In the genomic region with DNA sequence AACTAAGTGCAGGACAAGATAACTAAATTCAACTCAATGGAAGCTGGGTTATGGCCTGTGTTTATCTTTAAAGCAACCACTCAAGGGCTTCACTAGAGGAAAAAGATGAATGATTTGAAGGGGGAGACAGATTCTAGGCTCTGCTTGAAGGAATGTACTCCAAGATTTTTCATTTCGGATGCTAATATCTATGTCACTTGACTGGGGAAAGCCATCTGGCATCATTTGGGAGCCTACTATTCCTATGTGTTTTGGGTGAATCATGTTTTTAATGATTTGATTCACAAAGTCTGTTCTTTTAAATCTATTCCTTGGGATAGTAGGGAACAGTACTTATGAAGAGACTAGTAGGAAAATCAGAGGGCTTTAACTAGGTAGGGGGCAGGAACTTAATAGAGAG, we compare ENCODE assay signal across 28 mouse cellular contexts.
DNase-seq lines count a peak whose midpoint lies in the region; ATAC-seq and TF ChIP-seq lines count a peak whose summit lies in the region.
"Had no signal": no experiment of that assay in that cellular context is flagged by ENCODE, and none has a peak within 500 bp of the region (broad histone marks: within the 10 kb centered on the region; RNA-seq: fewer than 3 reads in every experiment).

No protein-coding gene starts in this region.

- no peaks in the 10 kb centered on the region for H3K9me3 ChIP-seq in forebrain, postnatal 0 days (ENCODE audit: low read length)
- no peaks in the 10 kb centered on the region for H3K9me3 ChIP-seq in forebrain, embryonic 13.5 days (replicated peaks)
- H3K9me3 ChIP-seq in midbrain, embryonic 14.5 days (ENCODE audit: control insufficient read depth, low read length): no peaks in the 10 kb centered on the region
- H3K9me3 ChIP-seq: embryonic facial prominence, embryonic 10.5 days; embryonic facial prominence, embryonic 13.5 days; heart, embryonic 10.5 days; heart, embryonic 13.5 days had no signal

- no peak overlapping the region for H3K4me3 ChIP-seq in forebrain, postnatal 0 days (ENCODE audit: low read depth, low read length)
- no peak overlapping the region for H3K4me3 ChIP-seq in forebrain, embryonic 13.5 days
- no peak overlapping the region for H3K4me3 ChIP-seq in midbrain, embryonic 14.5 days (replicated peaks; ENCODE audit: low read depth, low read length)
- H3K4me3 ChIP-seq: embryonic facial prominence, embryonic 10.5 days; embryonic facial prominence, embryonic 13.5 days; erythroblast, embryonic 14.5 days; heart, adult 2 months; heart, embryonic 10.5 days; heart, embryonic 13.5 days had no signal

- no peak overlapping the region for H3K9ac ChIP-seq in forebrain, postnatal 0 days
- no peak overlapping the region for H3K9ac ChIP-seq in forebrain, embryonic 13.5 days
- H3K9ac ChIP-seq in midbrain, embryonic 14.5 days (replicated peaks; ENCODE audit: low read length): no peak overlapping the region
- H3K9ac ChIP-seq: embryonic facial prominence, embryonic 13.5 days; heart, embryonic 13.5 days; hindbrain, embryonic 14.5 days had no signal

- peak; percentile 36; the same call in 1 of the 2 replicates for ATAC-seq in forebrain, postnatal 0 days
- ATAC-seq in forebrain, embryonic 13.5 days: no peak; the same call in 1 of the 2 replicates
- ATAC-seq in midbrain, embryonic 14.5 days (ENCODE audit: low FRiP score, low TSS enrichment): no peak
- ATAC-seq: CD4-positive, CD25-positive, alpha-beta regulatory T cell, adult 4 months; hindbrain, postnatal 0 days; inflammation-experienced regulatory T-cells, adult 6 months; intestine, embryonic 16.5 days had no signal

- no peak for TF ChIP-seq CTCF in forebrain, postnatal 0 days (IDR thresholded peaks at IDR 0.05; ENCODE audit: low read depth)

- WGBS in forebrain, postnatal 0 days: 60% methylated on average over 1 of the region's 1 CpGs
- 83% methylated on average over 1 of the region's 1 CpGs for WGBS in forebrain, embryonic 13.5 days
- WGBS in midbrain, embryonic 14.5 days: 95% methylated on average over 1 of the region's 1 CpGs

- no peaks in the 10 kb centered on the region for H3K27me3 ChIP-seq in forebrain, postnatal 0 days (ENCODE audit: insufficient read depth, low read length)
- H3K27me3 ChIP-seq in forebrain, embryonic 13.5 days: no peaks in the 10 kb centered on the region
- H3K27me3 ChIP-seq in midbrain, embryonic 14.5 days (ENCODE audit: control insufficient read depth, insufficient read depth, low read length): no peaks in the 10 kb centered on the region
- H3K27me3 ChIP-seq: embryonic facial prominence, embryonic 13.5 days; heart, embryonic 13.5 days had no signal

- no peaks in the 10 kb centered on the region for H3K36me3 ChIP-seq in forebrain, postnatal 0 days (ENCODE audit: insufficient read depth)
- no peaks in the 10 kb centered on the region for H3K36me3 ChIP-seq in forebrain, embryonic 13.5 days (ENCODE audit: poor library complexity, severe bottlenecking)
- no peaks in the 10 kb centered on the region for H3K36me3 ChIP-seq in midbrain, embryonic 14.5 days (ENCODE audit: control insufficient read depth, insufficient read depth, low read length)
- H3K36me3 ChIP-seq: embryonic facial prominence, embryonic 10.5 days; embryonic facial prominence, embryonic 13.5 days; heart, embryonic 10.5 days; heart, embryonic 13.5 days had no signal

- peak; percentile 26 for DNase-seq in forebrain, postnatal 0 days
- DNase-seq in layer of hippocampus, adult 9-11 months: peak; percentile 17
- no peak for DNase-seq in layer of hippocampus, postnatal 10 days (ENCODE audit: low spot score in 2 of 2)
- DNase-seq in brain, embryonic 18.5 days (ENCODE audit: low read depth, low spot score): peak; percentile 16
- no peak for DNase-seq in midbrain, embryonic 14.5 days
- DNase-seq: adrenal gland, adult 2 months; adrenal gland, postnatal 14 days; cerebellum, adult 11 months; cerebellum, adult 2 months; cerebellum, postnatal 10 days; cerebellum, postnatal 36 days; embryo, embryonic 11 days; gastrocnemius, postnatal 10 days; gastrocnemius, postnatal 36 days; heart, adult 2 months; heart, postnatal 14 days; heart, postnatal 4 days had no signal

- H3K27ac ChIP-seq in forebrain, postnatal 0 days (ENCODE audit: low read depth, low read length): no peak overlapping the region
- no peak overlapping the region for H3K27ac ChIP-seq in forebrain, embryonic 13.5 days
- no peak overlapping the region for H3K27ac ChIP-seq in midbrain, embryonic 14.5 days (replicated peaks; ENCODE audit: low read depth, low read length)
- H3K27ac ChIP-seq: embryonic facial prominence, embryonic 10.5 days; embryonic facial prominence, embryonic 13.5 days; heart, adult 2 months; heart, embryonic 10.5 days; heart, embryonic 13.5 days; hindbrain, embryonic 14.5 days; hindbrain, postnatal 0 days had no signal

- H3K4me1 ChIP-seq in forebrain, postnatal 0 days (ENCODE audit: insufficient read depth): no peaks in the 10 kb centered on the region
- H3K4me1 ChIP-seq in forebrain, embryonic 13.5 days: no peaks in the 10 kb centered on the region
- H3K4me1 ChIP-seq in midbrain, embryonic 14.5 days (ENCODE audit: control insufficient read depth, insufficient read depth, low read length): no peaks in the 10 kb centered on the region
- H3K4me1 ChIP-seq: embryonic facial prominence, embryonic 10.5 days; embryonic facial prominence, embryonic 13.5 days; heart, embryonic 10.5 days; heart, embryonic 13.5 days had no signal

- H3K4me2 ChIP-seq in forebrain, postnatal 0 days (ENCODE audit: low read depth): no peak overlapping the region
- no peak overlapping the region for H3K4me2 ChIP-seq in forebrain, embryonic 13.5 days
- H3K4me2 ChIP-seq in midbrain, embryonic 14.5 days (ENCODE audit: low read length): no peak overlapping the region
- H3K4me2 ChIP-seq: embryonic facial prominence, embryonic 13.5 days; heart, embryonic 13.5 days; hindbrain, embryonic 14.5 days had no signal

Comparison
In these comparisons a context has a peak if more than half of its experiments do, and no peak if none do; other contexts are left out.
1. DNase-seq: peak in forebrain, postnatal 0 days (single experiment), layer of hippocampus, adult 9-11 months (single experiment) and brain, embryonic 18.5 days (single experiment); none in layer of hippocampus, postnatal 10 days (0 of 2) and midbrain, embryonic 14.5 days (single experiment).